Mouse (Mus musculus) left cerebral cortex, adult 11 months (tissue): Measurements from ENCODE around the gene Cog5.

Experiments used
- DNase-seq: peaks from one replicate; pipeline ENCODE4 v3.0.0; 2022; ENCODE audit warnings: low spot score

The Cog5 gene

GRCm38 (mm10) chr12:31823671-31824070, 169.0 kb downstream of the Cog5 start:
- no peak for DNase-seq

- no peak for DNase-seq
These were observed 170.2 kb downstream of the Cog5 start for GRCm38 (mm10) chr12:31824831-31825230.

- DNase-seq: no peak
These were observed 171.2 kb downstream of the Cog5 start for GRCm38 (mm10) chr12:31825821-31826220.

GRCm38 (mm10) chr12:31826476-31826875, 171.8 kb downstream of the Cog5 start:
- no peak for DNase-seq

GRCm38 (mm10) chr12:31835480-31835879, 180.8 kb downstream of the Cog5 start:
- DNase-seq: no peak

- DNase-seq: no peak
These were observed 181.5 kb downstream of the Cog5 start for GRCm38 (mm10) chr12:31836211-31836610.

GRCm38 (mm10) chr12:31838521-31838920, 183.9 kb downstream of the Cog5 start:
- DNase-seq: no peak

- no peak for DNase-seq
These were observed 184.6 kb downstream of the Cog5 start for GRCm38 (mm10) chr12:31839249-31839648.

- DNase-seq: no peak
These were observed 191.4 kb downstream of the Cog5 start for GRCm38 (mm10) chr12:31846077-31846476.

GRCm38 (mm10) chr12:31848630-31849415, 194.2 kb downstream of the Cog5 start:
- DNase-seq: peak; percentile 22

- no peak for DNase-seq
These were observed 194.9 kb downstream of the Cog5 start for GRCm38 (mm10) chr12:31849601-31850000.

- no peak for DNase-seq
These were observed 199.4 kb downstream of the Cog5 start for GRCm38 (mm10) chr12:31854039-31854438.

GRCm38 (mm10) chr12:31854817-31855216, 200.1 kb downstream of the Cog5 start:
- no peak for DNase-seq

- DNase-seq: no peak
These were observed 203.1 kb downstream of the Cog5 start for GRCm38 (mm10) chr12:31857784-31858183.

GRCm38 (mm10) chr12:31862668-31863538, 208.2 kb downstream of the Cog5 start:
- no peak for DNase-seq

GRCm38 (mm10) chr12:31876775-31877174, 222.1 kb downstream of the Cog5 start:
- DNase-seq: no peak

- DNase-seq: no peak
These were observed 228.1 kb downstream of the Cog5 start for GRCm38 (mm10) chr12:31882736-31883135.

- no peak for DNase-seq
These were observed 229.7 kb downstream of the Cog5 start for GRCm38 (mm10) chr12:31884365-31884764.

- DNase-seq: no peak
These were observed 230.4 kb downstream of the Cog5 start for GRCm38 (mm10) chr12:31885084-31885483.

GRCm38 (mm10) chr12:31885844-31886606, 231.4 kb downstream of the Cog5 start:
- DNase-seq: peak; percentile 28

- no peak for DNase-seq
These were observed 236.0 kb downstream of the Cog5 start for GRCm38 (mm10) chr12:31890685-31891084.

- DNase-seq: no peak
These were observed 237.4 kb downstream of the Cog5 start for GRCm38 (mm10) chr12:31892079-31892478.
